Comparison of ENCODE assay signal across 22 mouse cellular contexts in the genomic region with DNA sequence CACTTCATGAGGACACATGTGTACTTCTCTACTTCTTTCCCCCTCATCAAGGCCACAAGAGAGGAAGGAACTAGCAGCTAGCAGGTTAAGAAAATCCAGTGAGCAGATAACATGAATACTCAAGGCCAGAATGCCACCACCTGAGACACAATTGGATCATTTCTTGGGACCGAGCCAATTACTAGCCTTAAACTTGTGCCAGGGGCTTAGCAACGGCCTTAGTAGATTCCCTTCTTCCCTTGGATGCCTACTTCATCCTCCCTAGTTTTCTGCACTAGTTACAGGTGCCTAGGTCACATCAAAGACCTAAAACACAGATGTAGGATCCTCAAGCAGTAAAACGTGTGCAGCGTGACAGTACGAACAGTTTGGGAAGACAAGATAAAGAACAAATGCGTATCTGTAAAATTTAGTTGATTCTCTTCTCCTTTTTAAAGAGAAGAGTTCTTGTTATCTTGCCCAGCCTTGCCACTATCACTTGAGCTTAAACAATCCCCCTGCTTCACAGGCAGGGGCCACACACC. TPM values are rescaled to one million over a fixed set of nuclear protein-coding genes. Genes with fewer than 3 reads are reported as not detected.
DNase-seq lines count a peak whose midpoint lies in the region; ATAC-seq and TF ChIP-seq lines count a peak whose summit lies in the region.
"Had no signal": no experiment of that assay in that cellular context is flagged by ENCODE, and none has a peak within 500 bp of the region (broad histone marks: within the 10 kb centered on the region; RNA-seq: fewer than 3 reads in every experiment).

No protein-coding gene starts in this region.

- peak overlapping the region; percentile 49 for H3K4me2 ChIP-seq in liver, embryonic 14.5 days (ENCODE audit: low read depth)
- H3K4me2 ChIP-seq: forebrain, embryonic 15.5 days; lung, embryonic 15.5 days; midbrain, embryonic 11.5 days had no signal

- WGBS in liver, embryonic 14.5 days (ENCODE audit: insufficient replicate concordance), result 19% methylated on average over 6 of the region's 6 CpGs

- TF ChIP-seq CTCF in liver, embryonic 14.5 days (IDR thresholded peaks at IDR 0.05; ENCODE audit: low read depth), result no peak

- H3K4me1 ChIP-seq in liver, embryonic 14.5 days (replicated peaks; ENCODE audit: control insufficient read depth in 2 of 2, insufficient read depth in 2 of 2, low read length in 1 of 2), result peaks cover 38 to 53% of the 10 kb centered on the region in 2 experiments
- H3K4me1 ChIP-seq: forebrain, embryonic 15.5 days had no signal

- peak; percentile 54 to 66 for DNase-seq in cerebellum, postnatal 10 days
- DNase-seq in cerebellum, postnatal 4 days (ENCODE audit: low spot score in 2 of 2), result no peak
- DNase-seq in 416B (ENCODE audit: low read depth), result peak; percentile 73
- DNase-seq in c-Kit-positive CD71-positive TER-119-positive erythroid progenitor cells, embryonic 14.5 days (ENCODE audit: low spot score), result peak; percentile 50
- peak; percentile 24 to 56 (median 42) for DNase-seq in liver, embryonic 14.5 days (ENCODE audit: low read depth in 3 of 3, low spot score in 3 of 3)
- no peak for DNase-seq in lung, postnatal 36 days
- DNase-seq in lung, postnatal 10 days, result no peak
- no peak for DNase-seq in adrenal gland, adult 8-10 months
- DNase-seq: adrenal gland, adult 2 months; cerebellum, adult 9-10 months; gastrocnemius, postnatal 10 days; heart, adult 18-20 months; layer of hippocampus, adult 9-11 months; thymus, postnatal 25 days had no signal

- ATAC-seq in liver, embryonic 14.5 days (ENCODE audit: insufficient read depth), result peak; percentile 3; the same call in 1 of the 2 replicates
- ATAC-seq: forebrain, embryonic 15.5 days; hindbrain, embryonic 16.5 days; intestine, postnatal 0 days; Patski had no signal

- H3K4me3 ChIP-seq in liver, embryonic 14.5 days (ENCODE audit: insufficient read depth in 1 of 2, low read depth in 2 of 2, low read length in 2 of 2), result no peak overlapping the region
- H3K4me3 ChIP-seq: forebrain, embryonic 15.5 days; lung, embryonic 15.5 days had no signal

- H3K27ac ChIP-seq in liver, embryonic 14.5 days, result peak overlapping the region; percentile 81
- H3K27ac ChIP-seq: forebrain, embryonic 15.5 days; kidney, postnatal 0 days; lung, embryonic 15.5 days; macrophage had no signal

- peak overlapping the region; percentile 45 for H3K9ac ChIP-seq in liver, embryonic 14.5 days (replicated peaks)
- H3K9ac ChIP-seq: forebrain, embryonic 15.5 days; lung, embryonic 15.5 days had no signal

- H3K27me3 ChIP-seq in liver, embryonic 14.5 days (ENCODE audit: control insufficient read depth, insufficient read depth, low read length), result no peaks in the 10 kb centered on the region
- H3K27me3 ChIP-seq: forebrain, embryonic 15.5 days; lung, embryonic 15.5 days; Patski had no signal

- H3K9me3 ChIP-seq in liver, embryonic 14.5 days (ENCODE audit: control insufficient read depth, low read length), result no peaks in the 10 kb centered on the region
- H3K9me3 ChIP-seq: forebrain, embryonic 15.5 days; lung, embryonic 15.5 days had no signal

- peaks cover 61% of the 10 kb centered on the region for H3K36me3 ChIP-seq in liver, embryonic 14.5 days (replicated peaks; ENCODE audit: control insufficient read depth, insufficient read depth, low read depth)
- H3K36me3 ChIP-seq: forebrain, embryonic 15.5 days; lung, embryonic 15.5 days had no signal

- peak; percentile 89 for TF ChIP-seq EP300 in liver, embryonic 14.5 days (IDR thresholded peaks at IDR 0.05; ENCODE audit: low read depth)

RNA-seq across cellular contexts. Expression of gene Gcnt1, which starts 44.7 kb away (rescaled TPM):
- polyA plus RNA-seq in liver, embryonic 14.5 days (2012; rRNA removed), result 11.9 and 14.6 TPM in 2 replicates
- polyA plus RNA-seq in liver, embryonic 14.5 days (2014; fragmentation: Nextera tagmentation; extraction: Ambion mirVana), result 25.1 and 26.0 TPM in 2 replicates
- total RNA-seq in adrenal gland, adult 8-10 months (2022), result 1 to 10 TPM; 2.0 to 2.6 (median 2.5) TPM

Comparison
In these comparisons a context has a peak if more than half of its experiments do, and no peak if none do; other contexts are left out.
1. DNase-seq: peak in cerebellum, postnatal 10 days (2 of 2), 416B (single experiment), c-Kit-positive CD71-positive TER-119-positive erythroid progenitor cells, embryonic 14.5 days (single experiment) and liver, embryonic 14.5 days (3 of 3); none in cerebellum, postnatal 4 days (0 of 2), lung, postnatal 36 days (single experiment), lung, postnatal 10 days (single experiment) and adrenal gland, adult 8-10 months (single experiment).